Mouse (Mus musculus): ENCODE measurements around the gene Sparcl1.

Gene Sparcl1

GRCm38 (mm10) chr5:104110171-104110920, 3.2 kb downstream of the Sparcl1 start:
- peak; percentile 67 to 83 for DNase-seq (ENCODE audit: low spot score in 2 of 2)

- no peak for DNase-seq (ENCODE audit: low spot score in 2 of 2)
Measured at GRCm38 (mm10) chr5:104109516-104109915, 4.0 kb downstream of the Sparcl1 start.

- DNase-seq (ENCODE audit: low spot score in 2 of 2) = peak; percentile 70 to 86
Measured at GRCm38 (mm10) chr5:104108879-104109369, 4.6 kb downstream of the Sparcl1 start.

- DNase-seq (ENCODE audit: low spot score in 2 of 2) = peak in 1 of 2 experiments; percentile 33
Measured at GRCm38 (mm10) chr5:104108127-104108875, 5.2 kb downstream of the Sparcl1 start.

- DNase-seq (ENCODE audit: low spot score in 2 of 2) = no peak
Measured at GRCm38 (mm10) chr5:104104111-104104510, 9.4 kb downstream of the Sparcl1 start.

GRCm38 (mm10) chr5:104103171-104103570, 10.4 kb downstream of the Sparcl1 start:
- DNase-seq (ENCODE audit: low spot score in 2 of 2) = no peak

GRCm38 (mm10) chr5:104101678-104102531, 11.6 kb downstream of the Sparcl1 start:
- DNase-seq (ENCODE audit: low spot score in 2 of 2) = no peak

GRCm38 (mm10) chr5:104096078-104096938, 17.2 kb downstream of the Sparcl1 start:
- DNase-seq (ENCODE audit: low spot score in 2 of 2) = no peak

- DNase-seq (ENCODE audit: low spot score in 2 of 2) = no peak
Measured at GRCm38 (mm10) chr5:104095416-104096077, 18.0 kb downstream of the Sparcl1 start.

- DNase-seq (ENCODE audit: low spot score in 2 of 2) = no peak
Measured at GRCm38 (mm10) chr5:104089751-104090150, 23.8 kb downstream of the Sparcl1 start.

GRCm38 (mm10) chr5:104085366-104085765, 28.2 kb downstream of the Sparcl1 start:
- DNase-seq (ENCODE audit: low spot score in 2 of 2) = no peak

- DNase-seq (ENCODE audit: low spot score in 2 of 2) = no peak
Measured at GRCm38 (mm10) chr5:104080736-104081135, 32.8 kb downstream of the Sparcl1 start.

GRCm38 (mm10) chr5:104077508-104077907, 36.0 kb downstream of the Sparcl1 start, which contains the start of gene Gm17660:
Gene Gm17660, minus strand, starts transcription at chr5:104077608.
- no peak for DNase-seq (ENCODE audit: low spot score in 2 of 2)

GRCm38 (mm10) chr5:104076361-104076760, 37.2 kb downstream of the Sparcl1 start:
- DNase-seq (ENCODE audit: low spot score in 2 of 2) = no peak

- DNase-seq (ENCODE audit: low spot score in 2 of 2) = peak; percentile 55 to 65
Measured at GRCm38 (mm10) chr5:104074388-104074787, 39.1 kb downstream of the Sparcl1 start.

GRCm38 (mm10) chr5:104073602-104074001, 39.9 kb downstream of the Sparcl1 start:
- DNase-seq (ENCODE audit: low spot score in 2 of 2) = no peak

- DNase-seq (ENCODE audit: low spot score in 2 of 2) = no peak
Measured at GRCm38 (mm10) chr5:104072272-104072886, 41.2 kb downstream of the Sparcl1 start.

GRCm38 (mm10) chr5:104071048-104071447, 42.5 kb downstream of the Sparcl1 start:
- no peak for DNase-seq (ENCODE audit: low spot score in 2 of 2)

GRCm38 (mm10) chr5:104068751-104069150, 44.8 kb downstream of the Sparcl1 start:
- peak in 1 of 2 experiments; percentile 51 for DNase-seq (ENCODE audit: low spot score in 2 of 2)
